Mouse (Mus musculus) ES-E14 (cell line): ENCODE measurements around the gene Krt6b.

ENCODE experiments used
- CHD2 ChIP-seq: IDR thresholded peaks from 2 replicates; pipeline ENCODE4 v1.6.1; 2014; ENCODE audit warnings: mild to moderate bottlenecking, low read depth, low read length, inconsistent platforms
- ZC3H11A ChIP-seq: IDR thresholded peaks from 2 replicates; pipeline ENCODE4 v1.6.1; 2012; ENCODE audit warnings: low read depth, mild to moderate bottlenecking, inconsistent platforms, low read length, borderline replicate concordance
- ZNF384 ChIP-seq: IDR thresholded peaks from 2 replicates; pipeline ENCODE4 v1.6.1; 2012; ENCODE audit warnings: low read depth, low read length, inconsistent platforms

- TF ChIP-seq CHD2 (no peak), ZC3H11A (no peak), ZNF384 (no peak)
Measured at GRCm38 (mm10) chr15:101699866-101700265, 19.8 kb upstream of the Krt6b start.
